Mouse (Mus musculus): ENCODE results near the gene Rasal2. TPM values are rescaled to one million over a fixed set of nuclear protein-coding genes. Genes with fewer than 3 reads are reported as not detected.

Gene Rasal2
- total RNA-seq, 2 experiments from 2014 or later: 8.6 TPM

DNA sequence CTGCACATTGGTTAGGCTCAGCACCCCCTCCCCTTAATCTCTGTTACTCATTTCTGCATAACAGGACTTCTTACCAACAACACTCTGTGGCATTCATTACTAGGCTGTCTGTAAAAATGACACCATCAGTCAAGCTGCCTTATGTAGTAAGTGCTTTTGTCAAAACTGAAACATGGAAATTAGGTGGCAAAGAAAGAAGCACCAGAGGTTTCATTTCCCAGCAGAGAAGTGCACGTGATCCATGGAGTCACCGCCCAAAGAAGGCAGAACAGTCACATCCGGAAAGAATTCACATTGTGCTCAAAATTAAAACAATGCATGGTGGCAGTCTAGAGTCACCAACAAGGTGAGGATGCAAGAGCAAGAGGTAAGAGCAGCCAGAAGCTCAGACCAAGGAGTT, 271.4 kb downstream of the Rasal2 start:
- no peak for DNase-seq

DNA sequence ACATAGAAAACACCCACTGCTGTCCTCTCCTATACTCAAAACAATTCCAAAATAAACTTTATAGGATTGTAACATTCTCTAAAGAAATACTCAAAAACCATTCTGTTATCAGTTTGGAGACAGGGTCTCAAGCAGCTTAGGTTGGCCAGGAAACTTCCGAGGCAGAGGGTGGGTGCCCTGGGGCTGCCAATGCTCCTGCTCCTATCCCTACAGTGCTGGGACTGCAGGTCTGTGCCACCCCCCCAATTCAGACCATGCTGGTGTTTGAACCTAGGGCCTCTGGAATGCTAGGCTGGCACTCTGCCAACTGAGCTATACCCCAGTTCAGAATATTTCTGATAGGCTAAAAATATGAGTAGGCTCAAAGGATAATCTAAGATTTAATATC, 274.5 kb downstream of the Rasal2 start:
- DNase-seq: no peak

DNA sequence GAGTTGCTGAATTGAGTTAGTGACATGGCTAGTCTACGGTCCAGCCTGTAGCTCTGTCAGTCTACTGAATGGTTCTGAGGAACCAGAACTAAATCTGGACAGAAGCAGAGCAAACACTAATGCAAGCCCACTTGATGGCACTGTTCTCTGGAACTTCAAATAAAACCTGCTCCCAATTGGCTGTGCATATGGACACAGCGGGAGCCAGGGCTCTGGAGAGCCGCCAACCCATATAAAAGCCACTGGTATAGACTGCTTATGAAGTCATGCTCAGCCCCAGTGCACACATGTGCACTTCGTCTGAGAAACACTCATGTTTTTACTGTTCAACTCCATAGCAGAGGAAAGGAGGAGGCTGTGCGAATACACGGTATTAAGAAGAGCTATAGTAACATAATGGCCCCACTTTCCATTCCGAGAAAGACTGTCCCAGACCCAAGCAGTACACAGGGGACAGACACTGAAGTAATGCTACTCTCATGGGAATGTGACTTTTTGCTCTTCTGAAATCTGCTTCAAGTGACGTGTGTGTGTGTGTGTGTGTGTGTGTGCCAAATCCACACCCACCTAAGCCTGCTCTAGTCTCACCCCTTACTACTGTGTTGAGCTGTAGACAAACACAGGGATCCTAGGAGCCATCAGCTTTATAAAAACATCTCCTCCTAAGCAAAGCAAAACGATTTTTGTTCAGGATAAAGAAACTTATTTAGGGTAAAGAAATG, 275.1 kb downstream of the Rasal2 start:
- DNase-seq: no peak

- no peak for DNase-seq
Observed at GRCm38 (mm10) chr1:157128219-157128618, 284.2 kb downstream of the Rasal2 start.

- DNase-seq: no peak
Observed at GRCm38 (mm10) chr1:157123836-157124235, 288.6 kb downstream of the Rasal2 start.

DNA sequence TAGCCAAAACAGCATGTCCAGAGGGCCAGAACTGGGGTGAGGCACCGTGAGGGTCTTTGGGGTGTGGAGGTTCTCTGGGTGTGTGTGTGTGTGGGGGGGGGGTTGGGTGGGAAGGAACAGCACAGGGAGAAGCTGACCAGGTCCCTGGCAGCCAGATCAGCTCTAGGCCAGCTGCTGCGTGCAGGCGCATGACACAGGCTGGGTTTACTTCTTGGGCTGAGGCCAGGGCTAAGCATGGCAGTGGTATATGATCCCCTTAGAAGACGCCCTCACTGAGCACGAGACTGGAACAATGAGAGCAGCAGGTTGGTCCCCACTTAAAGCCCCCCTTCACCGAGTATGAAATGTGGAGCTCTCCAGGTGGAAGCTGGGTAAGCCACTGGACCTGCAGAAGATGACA, 293.2 kb downstream of the Rasal2 start:
- no peak for DNase-seq

DNA sequence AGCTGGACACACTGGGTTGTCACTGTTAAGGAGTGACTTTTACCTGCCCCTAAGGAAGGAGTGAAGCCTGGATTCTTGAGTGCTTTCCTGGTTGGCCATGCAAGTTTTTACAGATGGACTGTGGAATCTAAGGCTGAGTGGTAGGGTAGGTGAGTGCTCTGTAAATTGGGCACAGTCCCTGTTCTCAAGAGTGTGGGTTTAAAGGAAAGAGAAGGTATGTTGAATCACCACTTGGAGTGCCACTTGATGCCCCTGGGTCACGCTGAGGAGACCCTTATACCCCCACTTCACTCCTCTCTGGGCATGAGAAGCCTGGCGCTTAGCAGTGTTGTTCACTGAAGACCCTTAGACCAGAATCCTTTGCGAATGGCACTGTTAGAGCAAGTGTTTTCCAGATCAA, 295.0 kb downstream of the Rasal2 start:
- no peak for DNase-seq

- no peak for DNase-seq
Observed at GRCm38 (mm10) chr1:157114492-157114891, 297.9 kb downstream of the Rasal2 start.

- no peak for DNase-seq
Observed at GRCm38 (mm10) chr1:157110287-157110835, 302.0 kb downstream of the Rasal2 start.

GRCm38 (mm10) chr1:157108580-157108979, 303.8 kb downstream of the Rasal2 start, which contains the start of gene Tex35:
TSS of gene Tex35 (minus strand) at chr1:157108680.
- DNase-seq: no peak

- peak; percentile 24 for DNase-seq
Observed at GRCm38 (mm10) chr1:157101122-157101865, 311.1 kb downstream of the Rasal2 start.

- DNase-seq: no peak
Observed at GRCm38 (mm10) chr1:157095534-157095933, 316.9 kb downstream of the Rasal2 start.

GRCm38 (mm10) chr1:157092622-157093021, 319.8 kb downstream of the Rasal2 start:
- no peak for DNase-seq

DNA sequence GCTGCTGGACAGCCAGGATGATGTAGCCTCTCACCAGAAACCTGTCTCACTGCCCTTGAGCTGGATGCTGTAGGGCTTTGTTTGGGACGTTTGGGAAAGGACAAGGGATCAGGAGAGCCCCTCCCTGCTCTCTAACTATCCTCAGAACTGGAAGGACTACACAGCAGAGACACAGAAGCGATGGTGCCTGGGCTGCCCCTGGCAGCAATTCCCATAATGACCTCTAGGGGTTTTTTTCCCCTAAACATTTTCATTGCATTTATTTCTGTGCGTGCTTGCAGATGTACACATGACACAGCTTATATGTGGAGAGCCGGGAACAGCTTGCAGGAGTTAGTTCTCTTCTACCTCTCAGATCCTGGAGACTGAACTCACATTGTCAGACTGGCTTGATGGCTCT, 320.3 kb downstream of the Rasal2 start:
- no peak for DNase-seq

GRCm38 (mm10) chr1:157090835-157091234, 321.6 kb downstream of the Rasal2 start:
- no peak for DNase-seq

DNA sequence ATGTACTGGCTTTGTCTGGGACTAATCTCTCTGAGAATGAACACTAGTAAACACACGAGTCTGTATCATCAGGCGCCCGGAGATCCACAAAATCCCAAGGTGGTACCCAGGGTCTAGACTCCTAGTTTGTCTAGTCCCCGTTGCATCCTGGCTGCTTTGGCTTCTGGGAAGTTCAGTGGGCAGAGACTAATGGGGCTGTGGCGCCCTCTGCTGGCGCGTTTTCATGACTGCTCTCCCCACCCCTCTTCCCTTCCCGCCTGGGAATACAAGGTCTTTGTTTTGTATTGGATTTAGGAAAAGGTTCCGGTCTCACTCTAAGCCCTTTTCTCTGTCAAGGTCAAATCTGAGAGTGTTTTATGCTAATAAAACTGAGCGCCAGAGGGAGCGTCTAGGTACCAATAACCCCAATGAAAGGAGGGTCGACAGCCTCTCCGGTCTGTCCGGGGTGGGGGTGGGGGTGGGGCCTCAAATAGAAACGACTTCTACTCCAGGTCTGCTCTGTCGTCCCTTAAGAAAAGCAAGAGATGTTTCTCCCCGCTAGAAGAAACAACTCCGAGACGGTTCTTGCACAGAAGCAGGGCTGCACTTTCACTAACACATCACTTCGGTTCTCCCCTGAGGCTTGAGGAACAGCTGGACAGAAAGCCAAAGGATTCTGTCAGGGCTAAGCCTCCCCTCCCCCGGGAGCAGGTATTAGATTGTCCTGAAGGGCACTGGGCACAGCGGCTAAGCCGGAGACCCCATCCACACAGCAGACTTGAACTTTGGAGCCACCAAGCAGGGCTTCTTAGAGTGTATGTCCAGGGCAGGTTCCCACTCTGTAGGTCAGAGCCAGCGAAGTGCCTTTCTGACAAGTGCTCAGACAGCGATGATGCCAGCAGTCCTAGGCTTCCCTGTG, 326.0 kb downstream of the Rasal2 start:
- peak; percentile 15 for DNase-seq

Other genes starting within 250 kb of the Rasal2 start
- gene Cryzl2, start 46.0 kb upstream of the Rasal2 start, total RNA-seq (2021): 1 to 10 TPM; 1.2 to 1.4 TPM
- gene Sec16b, start 94.1 kb upstream of the Rasal2 start, total RNA-seq (2021): 1 to 10 TPM; 1.2 to 1.8 TPM

All from gastrocnemius, postnatal 25 days (tissue).